Mouse (Mus musculus) myocyte (in vitro differentiated cells): ENCODE data around the gene B230118H07Rik. TPM values are rescaled to one million over a fixed set of nuclear protein-coding genes. Genes with fewer than 3 reads are reported as not detected.

Source experiments
- H3K27me3 ChIP-seq: one replicate; pipeline ENCODE4 v1.6.1; 2011; ENCODE audit not compliant: control insufficient read depth, insufficient read depth, insufficient read length
- H3K36me3 ChIP-seq: one replicate; pipeline ENCODE4 v1.6.1; 2011; ENCODE audit not compliant: control insufficient read depth, insufficient read depth
- H3K4me2 ChIP-seq: one replicate; pipeline ENCODE4 v1.6.1; 2011; ENCODE audit warnings: low read depth, control low read depth
- H3K4me3 ChIP-seq: one replicate; pipeline ENCODE4 v1.5.1; 2011; ENCODE audit warnings: mild to moderate bottlenecking, control low read depth, moderate library complexity
- H3K79me2 ChIP-seq: one replicate; pipeline ENCODE4 v1.6.1; 2011; ENCODE audit not compliant: control insufficient read depth, insufficient read depth
- H3ac ChIP-seq: one replicate; pipeline ENCODE4 v1.6.1; 2011; ENCODE audit not compliant: control insufficient read depth, insufficient read length
- CEBPB ChIP-seq: IDR thresholded peaks from 2 replicates; pipeline ENCODE4 v1.6.1; 2011; ENCODE audit warnings: mild to moderate bottlenecking, moderate library complexity; ENCODE audit not compliant: poor library complexity, insufficient read depth, severe bottlenecking
- E2F4 ChIP-seq: IDR thresholded peaks from one replicate; pipeline ENCODE4 v1.6.1; 2011; ENCODE audit warnings: mild to moderate bottlenecking, control low read depth, moderate library complexity; ENCODE audit not compliant: insufficient read depth
- MAX ChIP-seq: IDR thresholded peaks from one replicate; pipeline ENCODE4 v1.6.1; 2011; ENCODE audit warnings: low read depth, mild to moderate bottlenecking, control low read depth
- MYOD1 ChIP-seq, 3 experiments: IDR thresholded peaks; one replicate each; pipeline ENCODE4 v1.6.1; 2011; ENCODE audit warnings: control low read depth in 2 of 3, low read depth in 2 of 3, mild to moderate bottlenecking in 2 of 3, moderate library complexity in 1 of 3; ENCODE audit not compliant: insufficient read length in 2 of 3, control insufficient read depth in 1 of 3
- MYOG ChIP-seq, 3 experiments: IDR thresholded peaks; one replicate each; pipeline ENCODE4 v1.6.1; 2011; ENCODE audit warnings: control low read depth in 2 of 3, low read depth in 2 of 3, mild to moderate bottlenecking in 2 of 3; ENCODE audit not compliant: insufficient read length in 2 of 3, control insufficient read depth in 1 of 3, insufficient read depth in 1 of 3
- POLR2A ChIP-seq: IDR thresholded peaks from one replicate; pipeline ENCODE4 v1.6.1; 2011; ENCODE audit warnings: low read depth, mild to moderate bottlenecking, control low read depth, moderate library complexity; ENCODE audit not compliant: insufficient read length
- POLR2AphosphoS2 ChIP-seq: IDR thresholded peaks from one replicate; pipeline ENCODE4 v1.6.1; 2011; ENCODE audit warnings: low read depth, control low read depth; ENCODE audit not compliant: insufficient read length
- REST ChIP-seq: IDR thresholded peaks from one replicate; pipeline ENCODE4 v1.6.1; 2011; ENCODE audit warnings: mild to moderate bottlenecking, control low read depth, moderate library complexity; ENCODE audit not compliant: insufficient read depth, insufficient read length
- SRF ChIP-seq: IDR thresholded peaks from one replicate; pipeline ENCODE4 v1.6.1; 2011; ENCODE audit warnings: low read depth; ENCODE audit not compliant: control insufficient read depth, insufficient read length
- TCF12 ChIP-seq: IDR thresholded peaks from one replicate; pipeline ENCODE4 v1.6.1; 2011; ENCODE audit warnings: mild to moderate bottlenecking, control low read depth; ENCODE audit not compliant: poor library complexity, insufficient read depth, severe bottlenecking
- TCF3 ChIP-seq: IDR thresholded peaks from one replicate; pipeline ENCODE4 v1.6.1; 2011; ENCODE audit warnings: low read depth, control low read depth; ENCODE audit not compliant: insufficient read length
- USF1 ChIP-seq: IDR thresholded peaks from one replicate; pipeline ENCODE4 v1.6.1; 2011; ENCODE audit warnings: low read depth, mild to moderate bottlenecking, control low read depth, moderate library complexity
- polyA plus RNA-seq: library from polyadenylated mRNA; unstranded; fragments of >200 nt; fragmentation: generic; extraction: Trizol; gene quantifications from one replicate; pipeline ENCODE4 v1.2.1, GENCODE M21; 2012; ENCODE audit warnings: missing spikeins

B230118H07Rik gene
- polyA plus RNA-seq, 1 experiment: 18.1 TPM

- Histone ChIP-seq H3K79me2 (no peaks in the 10 kb centered on the region), H3K4me2 (no peak overlapping the region), H3ac (no peak overlapping the region), H3K4me3 (no peak overlapping the region), H3K36me3 (no peaks in the 10 kb centered on the region), H3K27me3 (peaks cover 23% of the 10 kb centered on the region)
- TF ChIP-seq POLR2AphosphoS2: no peak
- TF ChIP-seq TCF3: no peak
- no peak for TF ChIP-seq MYOD1 (IDR thresholded peaks at IDR 0.05; ENCODE audit: control insufficient read depth in 1 of 3, insufficient read length in 2 of 3, low read depth in 2 of 3)
- TF ChIP-seq SRF: no peak
- TF ChIP-seq POLR2A: no peak
- no peak for TF ChIP-seq MAX
- TF ChIP-seq CEBPB: no peak
- TF ChIP-seq USF1: no peak
- no peak for TF ChIP-seq MYOG (IDR thresholded peaks at IDR 0.05; ENCODE audit: control insufficient read depth in 1 of 3, insufficient read depth in 1 of 3, insufficient read length in 2 of 3, low read depth in 2 of 3)
- no peak for TF ChIP-seq TCF12
- no peak for TF ChIP-seq E2F4
- no peak for TF ChIP-seq REST
These were observed 19.4 kb upstream of the B230118H07Rik start for GRCm38 (mm10) chr2:101668751-101669150.

- peaks cover 15% of the 10 kb centered on the region for H3K27me3 ChIP-seq
- TF ChIP-seq POLR2A (no peak), MYOG (IDR thresholded peaks at IDR 0.05; ENCODE audit: control insufficient read depth in 1 of 3, insufficient read depth in 1 of 3, insufficient read length in 2 of 3, low read depth in 2 of 3) (no peak), TCF12 (no peak), POLR2AphosphoS2 (no peak), E2F4 (no peak), USF1 (no peak), REST (no peak), SRF (no peak), TCF3 (no peak), MAX (no peak), CEBPB (no peak)
- no peak overlapping the region for H3K4me3 ChIP-seq
- H3K79me2 ChIP-seq: no peaks in the 10 kb centered on the region
- H3ac ChIP-seq: no peak overlapping the region
- H3K4me2 ChIP-seq: no peak overlapping the region
- no peaks in the 10 kb centered on the region for H3K36me3 ChIP-seq
These were observed 16.4 kb upstream of the B230118H07Rik start for GRCm38 (mm10) chr2:101665703-101666092.

- H3K27me3 ChIP-seq: peaks cover 18% of the 10 kb centered on the region
- no peak overlapping the region for H3K4me3 ChIP-seq
These were observed 15.8 kb upstream of the B230118H07Rik start for GRCm38 (mm10) chr2:101665058-101665702.

GRCm38 (mm10) chr2:101660536-101660935 is 11.2 kb upstream of the B230118H07Rik start:
- Histone ChIP-seq H3K79me2 (no peaks in the 10 kb centered on the region), H3K4me3 (no peak overlapping the region), H3K27me3 (peaks cover 38% of the 10 kb centered on the region), H3K4me2 (no peak overlapping the region), H3K36me3 (no peaks in the 10 kb centered on the region), H3ac (no peak overlapping the region)
- TF ChIP-seq TCF12: no peak
- no peak for TF ChIP-seq TCF3

More at GRCm38 (mm10) chr2:101665058-101665702, 15.8 kb upstream of the B230118H07Rik start:
- H3K79me2 ChIP-seq: no peaks in the 10 kb centered on the region
- no peaks in the 10 kb centered on the region for H3K36me3 ChIP-seq
- no peak overlapping the region for H3ac ChIP-seq
- H3K4me2 ChIP-seq: no peak overlapping the region
- TF ChIP-seq POLR2AphosphoS2 (no peak), TCF12 (peak; percentile 41), POLR2A (no peak), USF1 (peak; percentile 38), MYOD1 (IDR thresholded peaks at IDR 0.05; ENCODE audit: control insufficient read depth in 1 of 3, insufficient read length in 2 of 3, low read depth in 2 of 3) (peak; percentile 25 to 88 (median 76)), MYOG (IDR thresholded peaks at IDR 0.05; ENCODE audit: control insufficient read depth in 1 of 3, insufficient read depth in 1 of 3, insufficient read length in 2 of 3, low read depth in 2 of 3) (peak; percentile 27 to 77 (median 73)), TCF3 (peak; percentile 47)

- no peaks in the 10 kb centered on the region for H3K79me2 ChIP-seq
- no peak overlapping the region for H3K4me2 ChIP-seq
- H3K4me3 ChIP-seq: no peak overlapping the region
- TF ChIP-seq USF1 (no peak), POLR2A (no peak), TCF3 (no peak), CEBPB (no peak), E2F4 (no peak), MYOG (IDR thresholded peaks at IDR 0.05; ENCODE audit: control insufficient read depth in 1 of 3, insufficient read depth in 1 of 3, insufficient read length in 2 of 3, low read depth in 2 of 3) (no peak), REST (no peak), MAX (no peak), SRF (no peak), POLR2AphosphoS2 (no peak), MYOD1 (IDR thresholded peaks at IDR 0.05; ENCODE audit: control insufficient read depth in 1 of 3, insufficient read length in 2 of 3, low read depth in 2 of 3) (no peak), TCF12 (no peak)
- no peaks in the 10 kb centered on the region for H3K36me3 ChIP-seq
- peaks cover 43% of the 10 kb centered on the region for H3K27me3 ChIP-seq
- H3ac ChIP-seq: no peak overlapping the region
These were observed 3.7 kb upstream of the B230118H07Rik start for GRCm38 (mm10) chr2:101652921-101653597.
